Mouse (Mus musculus): ENCODE measurements around the gene Asnsd1. TPM values are rescaled to one million over a fixed set of nuclear protein-coding genes. Genes with fewer than 3 reads are reported as not detected.

The Asnsd1 gene
- 3.1 and 3.2 TPM in 2 replicates for polyA plus RNA-seq (2012; rRNA removed)

GRCm38 (mm10) chr1:53352327-53353261 lies at the start of gene Asnsd1, which contains the start of the genes Asdurf and Gm28551:
Gene Asnsd1 (minus strand): TSS chr1:53352752.
Gene Asdurf (minus strand): TSS chr1:53352619.
Gene Gm28551 (minus strand): TSS chr1:53352667.

GRCm38 (mm10) chr1:53312989-53313967 lies 39.3 kb downstream of the Asnsd1 start, which contains the start of gene Osgepl1:
Gene Osgepl1 (plus strand): TSS chr1:53313624.

GRCm38 (mm10) chr1:53296581-53297383 lies 55.8 kb downstream of the Asnsd1 start, which contains the start of the genes Pms1, Ormdl1 and Gm28778:
Gene Pms1 (minus strand): TSS chr1:53297018.
Gene Ormdl1 (plus strand): TSS chr1:53297095.
Gene Gm28778 (plus strand): TSS chr1:53297111.

Other genes starting within 250 kb of the Asnsd1 start
- not detected in 2 replicates for gene 1700019A02Rik, start 165.1 kb downstream of the Asnsd1 start, polyA plus RNA-seq (2012; rRNA removed)
- gene Pms1, start 55.7 kb downstream of the Asnsd1 start, polyA plus RNA-seq (2012; rRNA removed), result 0.80 and 1.1 TPM in 2 replicates
- 3.5 and 4.3 TPM in 2 replicates for gene Ormdl1, start 55.7 kb downstream of the Asnsd1 start, polyA plus RNA-seq (2012; rRNA removed)
- 20.6 and 26.4 TPM in 2 replicates for gene Gm28778, start 55.6 kb downstream of the Asnsd1 start, polyA plus RNA-seq (2012; rRNA removed)
- 1.3 and 1.5 TPM in 2 replicates for gene Osgepl1, start 39.1 kb downstream of the Asnsd1 start, polyA plus RNA-seq (2012; rRNA removed)
- gene Asdurf, start 133 bp downstream of the Asnsd1 start, polyA plus RNA-seq (2012; rRNA removed), result not detected in 2 replicates
- not detected in 2 replicates for gene Gm28551, start 85 bp downstream of the Asnsd1 start, polyA plus RNA-seq (2012; rRNA removed)